Mouse (Mus musculus) left cerebral cortex, adult 2 months (tissue): ENCODE measurements around the gene Fndc8. TPM values are rescaled to one million over a fixed set of nuclear protein-coding genes. Genes with fewer than 3 reads are reported as not detected.
"Not testable (repeated sequence)": the region's sequence is repeated elsewhere in the genome, so short reads cannot be mapped to it uniquely, and the experiment has no call there.

ENCODE experiments used
- DNase-seq, 2 experiments: peaks; one replicate each; pipeline ENCODE4 v3.0.0; 2021 to 2022; ENCODE audit warnings: low spot score in 2 of 2, mixed read lengths in 1 of 2; ENCODE audit errors: extremely low spot score in 1 of 2
- H3K27ac ChIP-seq: fragments of 200-600 bp; 2 replicates; pipeline ENCODE4 v1.8.1; 2022
- H3K4me3 ChIP-seq: fragments of 200-600 bp; 2 replicates; pipeline ENCODE4 v1.8.1; 2022
- CTCF ChIP-seq: fragments of 200-600 bp; IDR thresholded peaks from 2 replicates; pipeline ENCODE4 v1.8.1; 2022; ENCODE audit warnings: antibody characterized with exemption, mild to moderate bottlenecking, moderate library complexity
- intact Hi-C: fragments of 180-260 bp; cut with DNase I; formaldehyde crosslinking; loops from one replicate; pipeline ENCODE4 v1.15.1; 2025
- total RNA-seq, 2 experiments: library from RNA; stranded (reverse); gene quantifications; 2 replicates each; pipeline ENCODE4 v1.2.3; 2021

The Fndc8 gene
- total RNA-seq, 2 experiments from 2014 or later = not detected

GRCm38 (mm10) chr11:82928897-82929632 lies 37.1 kb downstream of the Fndc8 start:
- Histone ChIP-seq H3K4me3 (no peak overlapping the region), H3K27ac (no peak overlapping the region)
- no peak for TF ChIP-seq CTCF
- intact Hi-C loops = no loop called here
- DNase-seq = no peak

GRCm38 (mm10) chr11:82929633-82929950 lies 37.7 kb downstream of the Fndc8 start:
- no peak for TF ChIP-seq CTCF
- no peak overlapping the region for H3K27ac ChIP-seq
- H3K4me3 ChIP-seq = no peak overlapping the region
- DNase-seq = no peak
- intact Hi-C loops = no loop called here

GRCm38 (mm10) chr11:82930391-82930955 lies 38.5 kb downstream of the Fndc8 start:
- intact Hi-C loops, DNase-seq, H3K27ac ChIP-seq: not testable (repeated sequence)
- H3K4me3 ChIP-seq = peak overlapping the region; percentile 41

- H3K27ac ChIP-seq, DNase-seq, intact Hi-C loops: not testable (repeated sequence)
- peak overlapping the region; percentile 41 for H3K4me3 ChIP-seq
Observed at GRCm38 (mm10) chr11:82931161-82931560, 39.2 kb downstream of the Fndc8 start.

GRCm38 (mm10) chr11:82931671-82932450 lies 39.9 kb downstream of the Fndc8 start:
- intact Hi-C loops, H3K27ac ChIP-seq, DNase-seq: not testable (repeated sequence)
- peak overlapping the region; percentile 41 for H3K4me3 ChIP-seq

GRCm38 (mm10) chr11:82933186-82933585 lies 41.3 kb downstream of the Fndc8 start:
- no peak for TF ChIP-seq CTCF
- Histone ChIP-seq H3K27ac (no peak overlapping the region), H3K4me3 (peak overlapping the region; percentile 41)
- DNase-seq = no peak
- intact Hi-C loops = no loop called here

- H3K4me3 ChIP-seq = no peak overlapping the region
- intact Hi-C loops = no loop called here
- H3K27ac ChIP-seq = no peak overlapping the region
- no peak for DNase-seq
- TF ChIP-seq CTCF = no peak
Observed at GRCm38 (mm10) chr11:82943336-82943735, 51.4 kb downstream of the Fndc8 start.

- Histone ChIP-seq H3K4me3 (no peak overlapping the region), H3K27ac (no peak overlapping the region)
- intact Hi-C loops = no loop called here
- no peak for TF ChIP-seq CTCF
- DNase-seq = no peak
Observed at GRCm38 (mm10) chr11:82945636-82946035, 53.7 kb downstream of the Fndc8 start.

- Histone ChIP-seq H3K27ac (no peak overlapping the region), H3K4me3 (no peak overlapping the region)
- no peak for DNase-seq
- no peak for TF ChIP-seq CTCF
- intact Hi-C loops = no loop called here
Observed at GRCm38 (mm10) chr11:82947457-82947856, 55.5 kb downstream of the Fndc8 start.

GRCm38 (mm10) chr11:82949036-82949435 lies 57.1 kb downstream of the Fndc8 start:
- TF ChIP-seq CTCF = no peak
- no peak overlapping the region for H3K27ac ChIP-seq
- H3K4me3 ChIP-seq = no peak overlapping the region
- intact Hi-C loops = no loop called here
- DNase-seq = no peak

Other genes with a start within 250 kb of the Fndc8 start
- not detected for gene Cct6b, start 127.8 kb upstream of the Fndc8 start, total RNA-seq
- 10 to 100 TPM; 14.8 to 15.2 TPM for gene Zfp830, start 127.8 kb upstream of the Fndc8 start, total RNA-seq
- gene Lig3, start 111.0 kb upstream of the Fndc8 start, total RNA-seq = 10 to 100 TPM; 21.1 to 21.9 TPM
- gene Rffl, start 20.9 kb upstream of the Fndc8 start, total RNA-seq = 1 to 10 TPM; 8.8 to 9.1 TPM
- 10 to 100 TPM; 16.9 to 19.8 TPM for gene Rad51d, start 1.5 kb upstream of the Fndc8 start, total RNA-seq
- 10 to 100 TPM; 41.0 to 45.8 TPM for gene Nle1, start 16.3 kb downstream of the Fndc8 start, total RNA-seq
- gene Unc45b, start 18.4 kb downstream of the Fndc8 start, total RNA-seq = 1 to 10 TPM; 1.3 to 2.0 TPM
- 1 to 10 TPM; 2.7 to 5.5 TPM for gene Slfn5, start 59.2 kb downstream of the Fndc8 start, total RNA-seq
- gene Slfn9, start 99.7 kb downstream of the Fndc8 start, total RNA-seq = under 1 TPM; 0.26 to 0.45 TPM
- gene Slfn8, start 128.7 kb downstream of the Fndc8 start, total RNA-seq = under 1 TPM; 0.26 to 0.61 TPM
- gene Slfn2, start 173.0 kb downstream of the Fndc8 start, total RNA-seq = 1 to 10 TPM; 1.1 to 1.6 TPM
- gene Slfn1, start 224.7 kb downstream of the Fndc8 start, total RNA-seq = not detected